Mouse (Mus musculus) testis, adult 2 months (tissue): Measurements from ENCODE around the gene Zfyve28. TPM values are rescaled to one million over a fixed set of nuclear protein-coding genes. Genes with fewer than 3 reads are reported as not detected.

Source experiments
- H3K27ac ChIP-seq: fragments of 200-500 bp; 2 replicates; pipeline ENCODE4 v1.5.1; 2012; ENCODE audit warnings: low read depth, low read length; ENCODE audit not compliant: control insufficient read depth, insufficient read depth
- H3K27me3 ChIP-seq: fragments of 200-500 bp; 2 replicates; pipeline ENCODE4 v1.6.1; 2012; ENCODE audit warnings: mild to moderate bottlenecking, low read length, moderate library complexity; ENCODE audit not compliant: control insufficient read depth, insufficient read depth
- H3K36me3 ChIP-seq: fragments of 200-500 bp; 2 replicates; pipeline ENCODE4 v1.6.1; 2012; ENCODE audit warnings: mild to moderate bottlenecking, low read length; ENCODE audit not compliant: control insufficient read depth, insufficient read depth
- H3K4me1 ChIP-seq: fragments of 200-500 bp; 2 replicates; pipeline ENCODE4 v1.6.1; 2012; ENCODE audit warnings: low read length; ENCODE audit not compliant: control insufficient read depth, insufficient read depth
- H3K4me3 ChIP-seq: fragments of 200-500 bp; 2 replicates; pipeline ENCODE4 v1.5.1; 2012; ENCODE audit warnings: low read depth, mild to moderate bottlenecking, low read length, moderate library complexity, mixed read lengths; ENCODE audit not compliant: control insufficient read depth
- CTCF ChIP-seq: fragments of 200-500 bp; IDR thresholded peaks from 2 replicates; pipeline ENCODE4 v1.5.1; 2012; ENCODE audit warnings: low read depth, mild to moderate bottlenecking, inconsistent platforms, low read length, moderate library complexity; ENCODE audit not compliant: control insufficient read depth, insufficient read depth, insufficient replicate concordance
- POLR2A ChIP-seq: fragments of 200-500 bp; IDR thresholded peaks from 2 replicates; pipeline ENCODE4 v1.6.1; 2012; ENCODE audit warnings: low read depth, mild to moderate bottlenecking, inconsistent platforms, low read length, moderate library complexity; ENCODE audit not compliant: control insufficient read depth
- polyA plus RNA-seq: library from polyadenylated mRNA; depleted of rRNA; stranded (reverse); fragments of >200 nt; gene quantifications from 2 replicates; pipeline ENCODE4 v1.2.3, GENCODE M21; 2012; rRNA removed

Zfyve28 gene
- 2.5 and 3.2 TPM in 2 replicates for polyA plus RNA-seq

DNA sequence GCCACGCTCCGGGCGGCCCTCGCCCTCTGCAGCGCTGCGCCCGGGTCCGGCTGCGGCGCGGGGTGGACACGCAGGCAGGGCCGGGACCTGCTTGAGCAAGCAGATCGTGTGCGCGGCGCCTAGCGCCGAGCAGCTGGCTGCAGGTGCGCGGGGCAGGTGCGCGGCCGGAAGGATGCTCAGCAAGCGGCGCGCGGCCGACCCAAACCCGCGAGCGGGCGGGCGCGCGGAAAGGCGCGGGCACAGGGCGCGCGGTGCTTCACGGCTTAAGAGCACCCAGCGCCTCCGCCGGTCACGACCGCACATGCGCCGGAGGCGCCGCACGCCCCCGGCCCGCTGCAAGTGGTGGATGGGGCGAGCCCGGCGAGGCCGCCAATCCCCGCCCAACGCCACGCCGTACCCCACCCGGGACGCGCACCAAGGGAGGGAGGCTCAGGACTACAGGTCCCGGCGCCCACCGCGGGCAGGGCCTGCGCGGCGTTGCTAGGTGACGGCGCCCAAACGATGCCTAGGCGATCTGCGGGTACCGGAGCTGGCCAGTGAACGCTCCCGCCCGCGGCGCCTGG lies at the start of gene Zfyve28, which contains the start of gene Cfap99:
Zfyve28 (minus strand) TSS at position 296 of the 563 bp plus-strand sequence.
Cfap99 (plus strand) TSS at position 447 of the 563 bp plus-strand sequence.
- Histone ChIP-seq H3K4me3 (peak within 1 kb of the TSS; percentile 87), H3K36me3 (no peaks in the 10 kb centered on the region; the same call in 1 of the 2 replicates), H3K27ac (peak within 1 kb of the TSS; percentile 77), H3K4me1 (peaks cover 14% of the 10 kb centered on the region), H3K27me3 (no peaks in the 10 kb centered on the region)
- no peak for TF ChIP-seq CTCF
- peak; percentile 77 for TF ChIP-seq POLR2A

DNA sequence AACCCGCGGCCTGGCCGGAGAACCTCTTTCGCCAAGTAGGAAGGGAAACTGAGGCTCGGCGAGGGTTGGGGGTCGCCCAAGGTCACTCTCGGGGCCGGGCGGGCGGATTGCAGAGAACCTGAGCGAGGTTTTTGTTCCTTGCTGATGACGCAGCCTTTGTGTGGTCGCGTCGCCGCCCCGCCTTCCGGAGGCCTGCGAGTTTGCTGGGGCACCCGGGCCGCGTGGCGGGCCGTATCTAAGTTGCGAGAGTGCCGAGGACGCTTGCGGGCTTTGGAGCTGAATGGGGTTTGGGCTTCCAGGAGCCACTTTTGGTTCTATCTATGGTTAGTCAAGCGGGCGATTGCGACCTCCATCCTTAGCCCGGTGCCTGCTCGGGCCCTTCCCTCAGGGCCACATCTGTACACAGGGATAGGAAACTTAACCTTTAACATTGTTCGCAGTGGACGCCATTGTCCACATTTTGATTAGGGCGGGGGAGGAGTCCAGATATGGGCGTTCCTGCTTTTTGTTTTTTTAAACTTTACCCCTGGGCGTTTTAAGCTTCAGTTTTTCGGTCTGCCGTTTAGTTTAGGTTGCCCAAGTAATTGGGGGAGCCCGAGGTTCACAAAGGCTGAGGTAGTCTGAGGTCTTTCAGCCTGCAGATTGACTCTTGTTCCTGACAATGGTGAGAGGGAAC lies 48.7 kb upstream of the Zfyve28 start:
- no peaks in the 10 kb centered on the region for H3K27me3 ChIP-seq
- H3K27ac ChIP-seq = peak overlapping the region; percentile 97
- TF ChIP-seq POLR2A (peak; percentile 49), CTCF (no peak)
- H3K4me1 ChIP-seq = peaks cover 6% of the 10 kb centered on the region
- no peaks in the 10 kb centered on the region for H3K36me3 ChIP-seq
- peak overlapping the region; percentile 93 for H3K4me3 ChIP-seq

GRCm38 (mm10) chr5:34336097-34336774 lies 48.0 kb upstream of the Zfyve28 start, which contains the start of gene Rnf4:
Rnf4 (plus strand) TSS chr5:34336289.
- Histone ChIP-seq H3K4me3 (peak within 1 kb of the TSS; percentile 93), H3K27me3 (no peaks in the 10 kb centered on the region), H3K36me3 (no peaks in the 10 kb centered on the region), H3K4me1 (peaks cover 6% of the 10 kb centered on the region), H3K27ac (peak within 1 kb of the TSS; percentile 97)
- no peak for TF ChIP-seq CTCF
- TF ChIP-seq POLR2A = peak; percentile 98

- Histone ChIP-seq H3K4me3 (peak overlapping the region; percentile 93), H3K27me3 (no peaks in the 10 kb centered on the region), H3K4me1 (peaks cover 6% of the 10 kb centered on the region), H3K36me3 (no peaks in the 10 kb centered on the region), H3K27ac (peak overlapping the region; percentile 97)
- TF ChIP-seq CTCF (no peak), POLR2A (no peak)
Measured at GRCm38 (mm10) chr5:34335539-34336096, 47.4 kb upstream of the Zfyve28 start.

GRCm38 (mm10) chr5:34334081-34334480 lies 45.8 kb upstream of the Zfyve28 start:
- peak overlapping the region; percentile 39 for H3K4me3 ChIP-seq
- no peaks in the 10 kb centered on the region for H3K36me3 ChIP-seq
- H3K27ac ChIP-seq = no peak overlapping the region
- H3K27me3 ChIP-seq = no peaks in the 10 kb centered on the region
- peaks cover 4% of the 10 kb centered on the region for H3K4me1 ChIP-seq
- TF ChIP-seq POLR2A = no peak
- TF ChIP-seq CTCF = no peak

DNA sequence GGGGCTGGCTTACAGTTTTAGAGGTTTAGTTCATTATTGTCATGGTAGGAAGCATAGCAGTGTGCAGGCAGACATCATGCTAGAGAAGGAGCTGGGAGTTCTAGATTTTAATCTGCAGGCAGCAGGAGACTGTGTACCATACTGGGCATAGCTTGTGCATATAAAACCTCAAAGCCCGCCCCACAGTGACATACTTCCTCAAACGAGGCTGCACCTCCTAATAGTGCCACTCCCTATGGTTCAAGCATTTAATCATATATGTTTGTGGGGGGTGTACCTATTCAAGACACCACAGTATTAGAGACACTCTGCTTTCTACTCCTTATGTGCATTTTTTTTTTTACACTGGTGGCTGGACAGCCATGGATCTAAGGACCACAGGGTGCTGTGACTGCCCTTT lies 41.9 kb upstream of the Zfyve28 start:
- Histone ChIP-seq H3K4me3 (no peak overlapping the region), H3K4me1 (peaks cover 4% of the 10 kb centered on the region), H3K36me3 (no peaks in the 10 kb centered on the region), H3K27ac (no peak overlapping the region), H3K27me3 (no peaks in the 10 kb centered on the region)
- TF ChIP-seq POLR2A (no peak), CTCF (no peak)
